In genomic region chr12:16557271-16557670, GRCm38 (mm10) we compare ENCODE assay signal across 24 mouse cellular contexts. TPM values are rescaled to one million over a fixed set of nuclear protein-coding genes. Genes with fewer than 3 reads are reported as not detected.
A peak's percentile ranks its signal among the peaks of the same experiment; 100 is the strongest.
DNase-seq lines count a peak whose midpoint lies in the region; ATAC-seq and TF ChIP-seq lines count a peak whose summit lies in the region.
"Had no signal": no experiment of that assay in that cellular context is flagged by ENCODE, and none has a peak within 500 bp of the region (broad histone marks: within the 10 kb centered on the region; RNA-seq: fewer than 3 reads in every experiment).

No protein-coding gene starts in this region.

- DNase-seq in forebrain, embryonic 10.5 days (ENCODE audit: extremely low spot score, low spot score), result no peak
- peak; percentile 9 for DNase-seq in midbrain, postnatal 0 days (ENCODE audit: low spot score)
- no peak for DNase-seq in midbrain, embryonic 11.5 days (ENCODE audit: low spot score, missing footprints)
- DNase-seq in liver, result no peak
- no peak for DNase-seq in adrenal gland, adult (ENCODE audit: inconsistent age in 2 of 2, low spot score in 1 of 2)
- DNase-seq: adrenal gland, postnatal 14 days; cerebellum, adult 11 months; gastrocnemius, postnatal 36 days; heart, postnatal 36 days; kidney, postnatal 36 days; liver, embryonic 13.5 days; lung, adult 2 months; lung, postnatal 14 days; thymus, postnatal 36 days had no signal

- H3K36me3 ChIP-seq in forebrain, embryonic 15.5 days, result peaks cover 36% of the 10 kb centered on the region
- H3K36me3 ChIP-seq in forebrain, embryonic 10.5 days (replicated peaks), result peaks cover 29% of the 10 kb centered on the region; the same call in 1 of the 2 replicates
- peaks cover 55% of the 10 kb centered on the region for H3K36me3 ChIP-seq in midbrain, postnatal 0 days (ENCODE audit: insufficient read depth, low read length)
- H3K36me3 ChIP-seq in midbrain, embryonic 11.5 days (ENCODE audit: control insufficient read depth, insufficient read depth, low read length), result no peaks in the 10 kb centered on the region; the same call in 1 of the 2 replicates
- peaks cover 30% of the 10 kb centered on the region for H3K36me3 ChIP-seq in forebrain, embryonic 16.5 days (ENCODE audit: control insufficient read depth, insufficient read depth)
- H3K36me3 ChIP-seq: stomach, embryonic 15.5 days had no signal

- WGBS in forebrain, embryonic 15.5 days, result 28% methylated on average over 4 of the region's 4 CpGs
- WGBS in forebrain, embryonic 10.5 days, result 79% methylated on average over 4 of the region's 4 CpGs
- 59% methylated on average over 4 of the region's 4 CpGs for WGBS in midbrain, postnatal 0 days
- 80% methylated on average over 4 of the region's 4 CpGs for WGBS in midbrain, embryonic 11.5 days
- WGBS in forebrain, embryonic 16.5 days, result 24% methylated on average over 4 of the region's 4 CpGs

- H3K4me3 ChIP-seq in forebrain, embryonic 15.5 days, result no peak overlapping the region
- H3K4me3 ChIP-seq in forebrain, embryonic 10.5 days, result no peak overlapping the region
- no peak overlapping the region for H3K4me3 ChIP-seq in midbrain, postnatal 0 days (ENCODE audit: low read depth, low read length)
- no peak overlapping the region for H3K4me3 ChIP-seq in midbrain, embryonic 11.5 days (ENCODE audit: low read depth, low read length)
- no peak overlapping the region for H3K4me3 ChIP-seq in forebrain, embryonic 16.5 days (replicated peaks; ENCODE audit: low read length)
- H3K4me3 ChIP-seq: embryonic facial prominence, embryonic 13.5 days; heart, embryonic 15.5 days; hindbrain, embryonic 15.5 days; kidney, embryonic 15.5 days; liver, embryonic 13.5 days; midbrain, embryonic 12.5 days; stomach, embryonic 15.5 days had no signal

- TF ChIP-seq CTCF in midbrain, postnatal 0 days (IDR thresholded peaks at IDR 0.05), result no peak

- H3K27ac ChIP-seq in forebrain, embryonic 15.5 days (replicated peaks), result peak overlapping the region; percentile 37; the same call in 1 of the 2 replicates
- no peak overlapping the region for H3K27ac ChIP-seq in forebrain, embryonic 10.5 days
- no peak overlapping the region for H3K27ac ChIP-seq in midbrain, postnatal 0 days (ENCODE audit: low read depth, low read length)
- H3K27ac ChIP-seq in midbrain, embryonic 11.5 days (ENCODE audit: low read depth, low read length), result no peak overlapping the region
- no peak overlapping the region for H3K27ac ChIP-seq in forebrain, embryonic 16.5 days (ENCODE audit: low read length)
- H3K27ac ChIP-seq: embryonic facial prominence, embryonic 13.5 days; heart, embryonic 15.5 days; hindbrain, embryonic 15.5 days; kidney, embryonic 15.5 days; liver, embryonic 13.5 days; midbrain, embryonic 12.5 days; stomach, embryonic 15.5 days had no signal

- peak; percentile 23; the same call in 1 of the 2 replicates for ATAC-seq in forebrain, embryonic 15.5 days (replicated peaks)
- no peak for ATAC-seq in midbrain, postnatal 0 days (ENCODE audit: low FRiP score)
- ATAC-seq in midbrain, embryonic 11.5 days (ENCODE audit: low FRiP score), result no peak
- peak; percentile 37; the same call in 1 of the 2 replicates for ATAC-seq in forebrain, embryonic 16.5 days
- ATAC-seq: activated CD4-positive, CD25-positive, alpha-beta regulatory T cell, adult 4 months; intestine, postnatal 0 days had no signal

- H3K4me1 ChIP-seq in forebrain, embryonic 15.5 days, result peaks cover 15% of the 10 kb centered on the region
- H3K4me1 ChIP-seq in forebrain, embryonic 10.5 days, result peaks cover 10% of the 10 kb centered on the region
- no peaks in the 10 kb centered on the region for H3K4me1 ChIP-seq in midbrain, postnatal 0 days (ENCODE audit: insufficient read depth, low read length)
- H3K4me1 ChIP-seq in midbrain, embryonic 11.5 days (ENCODE audit: control insufficient read depth, insufficient read depth, low read length), result no peaks in the 10 kb centered on the region
- H3K4me1 ChIP-seq in forebrain, embryonic 16.5 days (replicated peaks; ENCODE audit: control insufficient read depth, insufficient read depth, low read length), result peaks cover 14% of the 10 kb centered on the region
- H3K4me1 ChIP-seq: hindbrain, embryonic 15.5 days; liver, embryonic 13.5 days; midbrain, embryonic 12.5 days; stomach, embryonic 15.5 days had no signal

- no peaks in the 10 kb centered on the region for H3K9me3 ChIP-seq in forebrain, embryonic 15.5 days
- no peaks in the 10 kb centered on the region for H3K9me3 ChIP-seq in forebrain, embryonic 10.5 days
- no peaks in the 10 kb centered on the region for H3K9me3 ChIP-seq in midbrain, postnatal 0 days (ENCODE audit: low read length)
- H3K9me3 ChIP-seq in midbrain, embryonic 11.5 days (ENCODE audit: control insufficient read depth, low read length), result no peaks in the 10 kb centered on the region
- H3K9me3 ChIP-seq in forebrain, embryonic 16.5 days (ENCODE audit: control insufficient read depth, low read length), result no peaks in the 10 kb centered on the region
- H3K9me3 ChIP-seq: embryonic facial prominence, embryonic 13.5 days; heart, embryonic 15.5 days; hindbrain, embryonic 15.5 days; kidney, embryonic 15.5 days; liver, embryonic 13.5 days; midbrain, embryonic 12.5 days; stomach, embryonic 15.5 days had no signal

- H3K27me3 ChIP-seq in forebrain, embryonic 15.5 days, result no peaks in the 10 kb centered on the region
- no peaks in the 10 kb centered on the region for H3K27me3 ChIP-seq in forebrain, embryonic 10.5 days (ENCODE audit: poor library complexity, severe bottlenecking)
- H3K27me3 ChIP-seq in midbrain, postnatal 0 days (ENCODE audit: insufficient read depth, low read length), result no peaks in the 10 kb centered on the region
- no peaks in the 10 kb centered on the region for H3K27me3 ChIP-seq in midbrain, embryonic 11.5 days (ENCODE audit: control insufficient read depth, insufficient read depth, low read length)
- no peaks in the 10 kb centered on the region for H3K27me3 ChIP-seq in forebrain, embryonic 16.5 days (replicated peaks; ENCODE audit: control insufficient read depth, insufficient read depth, low read length)
- H3K27me3 ChIP-seq: embryonic facial prominence, embryonic 13.5 days; heart, embryonic 15.5 days; hindbrain, embryonic 15.5 days; kidney, embryonic 15.5 days; liver, embryonic 13.5 days; midbrain, embryonic 12.5 days; stomach, embryonic 15.5 days had no signal

- H3K9ac ChIP-seq in forebrain, embryonic 15.5 days (replicated peaks), result no peak overlapping the region
- H3K9ac ChIP-seq in midbrain, postnatal 0 days (replicated peaks; ENCODE audit: low read length, poor library complexity, severe bottlenecking), result no peak overlapping the region
- H3K9ac ChIP-seq in midbrain, embryonic 11.5 days (ENCODE audit: low read length), result no peak overlapping the region
- H3K9ac ChIP-seq in forebrain, embryonic 16.5 days (replicated peaks; ENCODE audit: low read depth, low read length), result no peak overlapping the region
- H3K9ac ChIP-seq: embryonic facial prominence, embryonic 13.5 days; heart, embryonic 15.5 days; hindbrain, embryonic 15.5 days; kidney, embryonic 15.5 days; liver, embryonic 13.5 days; midbrain, embryonic 12.5 days; stomach, embryonic 15.5 days had no signal

- no peak overlapping the region for H3K4me2 ChIP-seq in forebrain, embryonic 15.5 days (replicated peaks)
- H3K4me2 ChIP-seq in midbrain, postnatal 0 days (ENCODE audit: low read depth, low read length, poor library complexity, severe bottlenecking), result no peak overlapping the region
- H3K4me2 ChIP-seq in midbrain, embryonic 11.5 days, result no peak overlapping the region
- no peak overlapping the region for H3K4me2 ChIP-seq in forebrain, embryonic 16.5 days (ENCODE audit: low read length)
- H3K4me2 ChIP-seq: embryonic facial prominence, embryonic 13.5 days; heart, embryonic 15.5 days; hindbrain, embryonic 15.5 days; kidney, embryonic 15.5 days; liver, embryonic 13.5 days; midbrain, embryonic 12.5 days; stomach, embryonic 15.5 days had no signal

RNA-seq across cellular contexts. Expression of gene Lpin1, which starts 53.5 kb away (rescaled TPM):
- 16.2 and 17.5 TPM in 2 replicates for polyA plus RNA-seq in forebrain, embryonic 15.5 days (2015; fragmentation: Nextera tagmentation; extraction: Ambion mirVana)
- 3.5 and 4.4 TPM in 2 replicates for polyA plus RNA-seq in forebrain, embryonic 10.5 days (2016; fragmentation: Nextera tagmentation; extraction: Ambion mirVana)
- total RNA-seq in midbrain, postnatal 0 days (2014; rRNA removed), result 20.5 and 21.6 TPM in 2 replicates
- polyA plus RNA-seq in midbrain, postnatal 0 days (2015; fragmentation: Nextera tagmentation; extraction: Ambion mirVana), result 11.6 and 12.1 TPM in 2 replicates
- 10.5 and 11.4 TPM in 2 replicates for polyA plus RNA-seq in midbrain, embryonic 11.5 days (2014; fragmentation: Nextera tagmentation; extraction: Ambion mirVana)
- polyA plus RNA-seq in forebrain, embryonic 16.5 days (2015; fragmentation: Nextera tagmentation; extraction: Ambion mirVana), result 19.5 and 23.0 TPM in 2 replicates

Comparison
In these comparisons a context has a peak if more than half of its experiments do, and no peak if none do; other contexts are left out.
1. ATAC-seq: peak in forebrain, embryonic 15.5 days (single experiment) and forebrain, embryonic 16.5 days (single experiment); none in midbrain, postnatal 0 days (single experiment) and midbrain, embryonic 11.5 days (single experiment).